Mouse (Mus musculus): ENCODE measurements around the gene Ldhal6b. TPM values are rescaled to one million over a fixed set of nuclear protein-coding genes. Genes with fewer than 3 reads are reported as not detected.
"Not testable (repeated sequence)": the region's sequence is repeated elsewhere in the genome, so short reads cannot be mapped to it uniquely, and the experiment has no call there.

Ldhal6b gene
- 1 to 10 TPM; 1.1 TPM for total RNA-seq (2021)
- long read RNA-seq, experiment 1: 0 reads
- long read RNA-seq, experiment 2: 0 reads

DNA sequence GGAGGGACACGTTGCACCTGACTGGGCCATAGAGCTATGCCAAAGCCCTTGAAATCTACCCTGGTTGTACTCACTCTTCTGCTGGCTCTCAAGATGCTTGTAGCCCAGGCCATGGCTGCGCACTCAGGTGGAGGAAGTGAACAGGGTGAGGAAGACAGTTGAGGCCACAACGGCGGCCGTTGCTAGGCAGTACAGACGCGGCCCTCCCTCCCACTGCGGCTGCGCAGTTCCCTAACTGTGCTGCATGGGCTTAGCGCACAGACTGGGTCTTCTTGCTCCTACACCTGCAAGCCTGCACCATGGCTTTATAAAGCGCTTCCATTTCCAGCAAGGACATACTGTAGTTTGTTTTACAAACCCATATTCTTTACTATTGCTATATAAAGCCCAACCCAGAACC lies at the start of gene Ldhal6b:
TSS of gene Ldhal6b (minus strand) at position 223 of the 400 bp plus-strand sequence.
- intact Hi-C loops (cut with DNase I): no loop called here
- DNase-seq (ENCODE audit: low spot score in 2 of 2): no peak

- intact Hi-C loops (cut with DNase I): no loop called here
- no peak for DNase-seq (ENCODE audit: low spot score in 2 of 2)
Measured at GRCm38 (mm10) chr17:5467177-5467576, 48.6 kb upstream of the Ldhal6b start.

DNA sequence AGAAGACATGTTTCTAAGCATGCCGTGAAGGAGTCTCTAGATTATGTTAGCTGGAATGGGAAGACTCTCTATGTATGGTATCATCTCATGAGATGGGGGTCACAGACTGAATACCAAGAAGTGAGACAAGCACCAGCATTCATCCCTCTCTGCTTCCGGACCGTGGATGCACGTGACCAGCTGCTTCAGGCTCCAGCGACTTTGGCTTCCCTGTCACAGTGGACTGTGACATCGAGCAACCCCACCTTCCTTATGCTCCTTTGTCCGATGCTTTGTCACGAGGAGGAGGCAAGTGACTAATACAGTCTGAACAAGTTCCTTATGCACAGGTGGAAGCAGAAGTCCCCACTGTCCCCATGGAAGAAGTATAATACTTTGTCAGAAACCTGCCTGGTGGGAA lies 48.2 kb upstream of the Ldhal6b start:
- no peak for DNase-seq (ENCODE audit: low spot score in 2 of 2)
- intact Hi-C loops (cut with DNase I): no loop called here

DNA sequence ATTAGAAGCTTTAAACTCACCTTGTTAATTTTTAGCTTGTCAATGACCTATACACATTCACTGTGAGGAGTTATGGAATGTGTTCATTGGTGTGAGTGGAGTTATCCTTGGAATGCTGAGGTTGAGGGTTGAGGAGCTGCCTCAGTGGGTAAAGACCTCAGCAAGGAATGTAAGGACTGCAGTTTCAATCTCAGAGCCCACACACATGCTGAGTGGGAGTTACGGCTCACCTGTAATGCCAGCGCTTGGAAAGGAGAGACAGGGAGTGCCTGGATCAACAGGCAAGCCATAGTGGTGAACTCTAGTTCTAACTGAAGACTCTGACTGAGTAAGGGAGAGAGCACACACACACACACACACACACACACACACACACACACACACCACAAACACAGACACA lies 45.3 kb upstream of the Ldhal6b start:
- no peak for DNase-seq (ENCODE audit: low spot score in 2 of 2)
- intact Hi-C loops (cut with DNase I): no loop called here

- DNase-seq (ENCODE audit: low spot score in 2 of 2): no peak
- intact Hi-C loops (cut with DNase I): no loop called here
Measured at GRCm38 (mm10) chr17:5453657-5454056, 35.1 kb upstream of the Ldhal6b start.

DNA sequence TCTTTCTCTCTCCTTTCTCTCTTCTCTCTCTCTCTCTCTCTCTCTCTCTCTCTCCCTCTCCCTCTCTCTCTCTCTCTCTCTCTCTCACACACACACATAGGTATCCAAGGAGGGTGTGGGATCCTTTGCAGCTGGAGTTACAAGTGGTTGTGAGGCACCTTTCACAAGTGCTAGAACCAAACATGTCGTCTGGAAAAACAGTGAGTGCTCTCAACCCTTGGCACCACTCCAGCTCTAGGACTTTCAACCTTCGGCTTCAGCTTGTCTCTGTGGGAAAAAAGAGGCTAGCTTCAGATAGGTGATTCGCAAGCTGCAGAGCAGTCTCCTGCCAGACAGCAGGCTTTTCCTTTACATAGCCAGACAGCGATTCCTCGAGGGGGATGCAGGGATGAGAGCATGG lies 25.2 kb upstream of the Ldhal6b start:
- no peak for DNase-seq (ENCODE audit: low spot score in 2 of 2)
- intact Hi-C loops (cut with DNase I): loop anchor here (10.0 kb wide), 2 partner anchors 91 to 451 kb away; no protein-coding TSS in a partner anchor

GRCm38 (mm10) chr17:5443260-5443659 lies 24.7 kb upstream of the Ldhal6b start:
- DNase-seq (ENCODE audit: low spot score in 2 of 2): no peak
- intact Hi-C loops (cut with DNase I): loop anchor here (10.0 kb wide), 2 partner anchors 92 to 452 kb away; no protein-coding TSS in a partner anchor

DNA sequence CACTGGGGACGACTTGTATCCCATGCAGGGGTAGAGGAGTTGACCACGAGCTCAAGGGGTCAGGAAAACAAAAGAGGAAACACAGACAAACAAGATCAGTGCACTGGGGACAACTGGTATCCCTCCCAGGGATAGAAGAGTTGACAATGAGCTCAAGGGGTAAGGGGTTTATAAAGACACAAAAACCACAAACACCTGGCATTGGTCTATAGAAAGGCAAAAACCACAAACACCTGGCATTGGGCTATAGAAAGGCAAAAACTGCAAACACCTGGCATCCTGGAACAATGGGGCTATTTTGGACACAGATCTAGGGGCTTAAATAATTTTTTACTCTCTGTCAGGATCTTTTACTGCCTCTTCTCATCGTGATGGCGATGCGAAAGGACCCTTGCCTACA lies 23.8 kb upstream of the Ldhal6b start:
- DNase-seq (ENCODE audit: low spot score in 2 of 2): not testable (repeated sequence)
- intact Hi-C loops (cut with DNase I): loop anchor here (10.0 kb wide), 2 partner anchors 92 to 452 kb away; no protein-coding TSS in a partner anchor

- peak; percentile 92 to 93 for DNase-seq (ENCODE audit: low spot score in 2 of 2)
- intact Hi-C loops (cut with DNase I): loop anchor here (1.0 to 10.0 kb wide), 4 partner anchors 52 to 454 kb away; partner anchors contain the start of gene Zdhhc14
Measured at GRCm38 (mm10) chr17:5440159-5440971, 21.8 kb upstream of the Ldhal6b start, which contains the start of gene Tmem242. Gene Tmem242 (minus strand): TSS chr17:5440259.

GRCm38 (mm10) chr17:5439831-5440158 lies 21.2 kb upstream of the Ldhal6b start:
- intact Hi-C loops (cut with DNase I): loop anchor here (1.0 to 10.0 kb wide), 4 partner anchors 53 to 455 kb away; partner anchors contain the start of gene Zdhhc14
- DNase-seq (ENCODE audit: low spot score in 2 of 2): no peak

DNA sequence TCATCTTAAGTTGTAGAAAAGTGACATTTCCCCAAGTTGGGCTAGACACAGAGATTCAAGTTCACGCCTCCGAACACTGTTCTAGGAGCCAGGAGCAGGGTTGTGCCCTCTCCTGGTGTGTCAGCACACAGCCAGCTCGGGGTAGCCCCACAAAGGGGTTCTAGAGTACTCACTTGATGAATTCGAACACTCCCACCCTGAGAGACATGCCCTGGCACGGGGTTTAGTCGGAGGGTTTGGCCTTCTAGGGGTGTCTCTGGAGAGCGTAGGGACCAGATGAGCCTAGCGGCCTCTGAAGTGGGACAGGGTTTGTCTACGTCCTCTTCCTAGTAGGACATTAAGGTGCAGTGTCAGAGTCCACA lies 11.2 kb upstream of the Ldhal6b start:
- DNase-seq (ENCODE audit: low spot score in 2 of 2): no peak
- intact Hi-C loops (cut with DNase I): no loop called here

DNA sequence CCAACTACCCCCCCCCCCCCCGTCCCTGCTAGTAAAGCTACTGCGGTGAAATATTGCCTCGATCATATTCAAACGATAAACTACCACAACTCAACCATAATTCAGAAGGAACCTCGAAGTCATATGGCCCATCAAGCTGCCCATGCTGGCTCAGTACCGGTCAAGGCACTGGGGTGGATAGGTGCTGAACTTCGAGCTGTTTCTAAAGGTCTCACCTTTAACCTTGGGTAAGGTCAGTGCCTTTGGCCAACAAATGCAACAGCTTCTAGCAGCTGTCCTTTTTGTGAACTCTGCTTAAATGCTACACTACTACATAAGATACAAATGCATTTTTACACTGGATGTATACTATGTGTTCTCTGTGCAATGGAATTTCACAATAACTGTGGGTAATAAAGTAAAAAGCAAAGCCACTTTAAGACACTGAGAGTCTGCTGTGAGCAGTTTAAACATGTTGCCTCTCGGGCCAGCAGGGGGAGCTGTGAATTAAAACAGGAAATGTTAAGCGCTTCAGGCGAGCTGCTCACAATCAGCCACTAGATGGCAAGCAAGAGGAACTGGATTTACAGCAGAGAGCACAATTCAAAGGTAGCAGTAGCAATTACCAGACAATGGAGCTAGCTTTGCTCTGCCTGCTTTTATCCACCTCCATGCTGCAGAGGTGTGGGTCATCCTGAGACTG lies 10.7 kb upstream of the Ldhal6b start:
- DNase-seq (ENCODE audit: low spot score in 2 of 2): peak; percentile 96 to 98
- intact Hi-C loops (cut with DNase I): no loop called here

GRCm38 (mm10) chr17:5425204-5425603 lies 6.6 kb upstream of the Ldhal6b start:
- DNase-seq (ENCODE audit: low spot score in 2 of 2): no peak
- intact Hi-C loops (cut with DNase I): no loop called here

- DNase-seq (ENCODE audit: low spot score in 2 of 2): no peak
- intact Hi-C loops (cut with DNase I): no loop called here
Measured at GRCm38 (mm10) chr17:5424156-5424555, 5.6 kb upstream of the Ldhal6b start.

- intact Hi-C loops (cut with DNase I): no loop called here
- DNase-seq (ENCODE audit: low spot score in 2 of 2): no peak
Measured at GRCm38 (mm10) chr17:5421835-5422234, 3.3 kb upstream of the Ldhal6b start.

DNA sequence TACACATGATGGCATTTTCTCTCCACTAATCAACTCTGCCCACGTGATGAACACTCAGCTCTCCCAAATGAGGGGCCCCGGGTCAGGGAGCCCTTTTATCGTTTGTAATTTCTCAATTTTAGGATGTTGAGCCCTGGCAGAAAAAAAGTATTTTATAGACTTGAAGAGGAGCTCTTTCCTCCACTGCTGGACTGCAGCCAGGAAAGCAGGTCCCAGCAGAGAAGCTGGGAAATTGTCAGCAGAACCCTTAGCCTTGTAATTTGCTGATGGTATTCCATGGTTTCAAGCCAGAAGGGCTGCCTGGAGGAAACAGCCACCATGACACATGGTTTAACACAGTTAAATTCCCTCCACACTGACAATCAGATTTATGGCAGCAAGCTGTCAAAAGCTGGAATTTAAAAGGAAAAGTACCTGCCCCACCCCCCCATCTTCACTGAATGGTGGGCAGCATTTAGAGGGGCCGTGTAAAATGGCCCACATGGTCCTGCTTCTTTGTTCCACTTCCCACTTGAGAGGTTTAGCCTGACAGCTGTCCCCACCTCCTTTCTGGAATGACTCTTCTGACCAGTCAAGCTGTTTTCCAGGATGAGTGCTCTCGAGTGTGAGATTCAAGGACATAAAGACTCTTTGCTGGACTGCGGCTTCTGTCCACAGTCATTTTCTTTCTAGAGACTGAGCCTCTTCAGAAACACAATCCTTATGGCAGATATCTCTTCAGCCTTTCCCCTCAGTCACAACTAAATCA lies 1.4 kb upstream of the Ldhal6b start:
- DNase-seq (ENCODE audit: low spot score in 2 of 2): no peak
- intact Hi-C loops (cut with DNase I): no loop called here

DNA sequence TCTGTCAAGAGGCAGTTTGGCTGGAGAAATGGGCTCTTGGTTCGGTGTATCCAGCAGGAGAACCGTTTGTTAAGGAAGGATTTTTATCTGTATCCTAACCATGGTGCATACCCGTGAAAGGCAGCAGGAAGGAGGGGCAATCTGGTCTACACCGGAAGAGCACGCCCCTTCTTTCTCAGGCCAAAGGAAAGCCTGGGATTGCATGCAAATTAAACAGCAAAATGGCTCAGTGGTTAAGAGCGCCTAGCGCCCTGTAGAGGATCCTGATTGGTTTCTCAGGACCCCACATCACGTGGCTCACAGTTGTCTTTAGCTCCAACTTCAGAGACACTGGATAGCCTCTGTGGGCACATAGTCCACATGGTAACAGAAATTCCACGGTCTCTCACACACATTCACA lies 489 bp upstream of the Ldhal6b start:
- DNase-seq (ENCODE audit: low spot score in 2 of 2): no peak
- intact Hi-C loops (cut with DNase I): no loop called here

DNA sequence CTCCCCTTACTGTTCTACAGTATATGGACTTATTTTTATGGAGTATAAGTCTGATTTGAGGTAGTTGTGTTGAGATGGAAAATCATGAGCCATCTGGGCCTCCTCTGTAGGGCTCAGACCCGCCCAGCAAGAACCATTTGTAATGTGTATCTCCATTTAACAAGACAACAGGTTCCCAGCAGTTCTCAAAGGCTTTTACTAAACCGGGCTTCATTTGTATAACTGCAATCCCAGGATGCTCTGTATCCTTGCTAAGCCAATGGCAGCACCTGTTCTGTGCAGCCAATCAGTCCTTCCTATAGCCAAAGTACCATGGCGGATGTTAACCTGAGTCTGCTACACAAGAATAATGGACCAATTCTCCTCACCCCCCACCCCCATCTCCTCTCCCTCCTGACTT lies 2.0 kb downstream of the Ldhal6b start:
- intact Hi-C loops (cut with DNase I): no loop called here
- DNase-seq (ENCODE audit: low spot score in 2 of 2): no peak

GRCm38 (mm10) chr17:5414041-5414440 lies 4.5 kb downstream of the Ldhal6b start:
- DNase-seq (ENCODE audit: low spot score in 2 of 2): no peak
- intact Hi-C loops (cut with DNase I): no loop called here

DNA sequence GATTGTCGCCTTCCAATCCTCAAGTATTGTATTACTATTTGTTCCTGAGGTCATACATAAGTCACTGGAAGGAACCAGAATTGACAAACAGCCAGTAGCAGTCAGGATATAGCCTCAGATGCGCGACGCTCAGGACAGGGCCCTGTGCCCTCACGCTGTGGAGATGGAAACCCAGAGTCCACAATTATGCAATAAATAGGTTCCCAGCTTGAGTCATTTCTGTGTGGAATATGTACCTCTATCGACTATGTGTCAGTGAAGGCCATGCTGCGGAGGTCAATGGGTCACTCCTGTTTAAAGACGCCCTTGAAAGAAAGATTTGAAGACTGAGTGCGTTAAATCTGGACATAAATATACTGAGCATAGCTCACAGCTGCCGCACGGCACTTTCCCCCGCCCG lies 5.2 kb downstream of the Ldhal6b start:
- intact Hi-C loops (cut with DNase I): no loop called here

More for the DNA sequence above, 5.2 kb downstream of the Ldhal6b start:
- no peak for DNase-seq (ENCODE audit: low spot score in 2 of 2)
